In genomic region chr13:40886643-40887381, GRCm38 (mm10) we compare ENCODE assay signal across 8 mouse cellular contexts. TPM values are rescaled to one million over a fixed set of nuclear protein-coding genes. Genes with fewer than 3 reads are reported as not detected.
DNase-seq lines count a peak whose midpoint lies in the region; ATAC-seq and TF ChIP-seq lines count a peak whose summit lies in the region.

No protein-coding gene starts in this region.

- H3K27ac ChIP-seq in heart, adult 2 months = peak overlapping the region; percentile 84
- H3K27ac ChIP-seq in embryonic facial prominence, embryonic 14.5 days (replicated peaks; ENCODE audit: low read depth, low read length) = peak overlapping the region; percentile 74
- peak overlapping the region; percentile 14; the same call in 1 of the 2 replicates for H3K27ac ChIP-seq in hindbrain, embryonic 15.5 days (replicated peaks)
- no peak overlapping the region for H3K27ac ChIP-seq in lung, embryonic 15.5 days
- peak overlapping the region; percentile 16; the same call in 1 of the 2 replicates for H3K27ac ChIP-seq in stomach, embryonic 14.5 days (ENCODE audit: low read length)

- peak overlapping the region; percentile 54 for H3K4me3 ChIP-seq in heart, adult 2 months
- peak overlapping the region; percentile 38 for H3K4me3 ChIP-seq in embryonic facial prominence, embryonic 14.5 days (ENCODE audit: low read depth, low read length)
- H3K4me3 ChIP-seq in hindbrain, embryonic 15.5 days = peak overlapping the region; percentile 33
- H3K4me3 ChIP-seq in lung, embryonic 15.5 days = peak overlapping the region; percentile 31
- peak overlapping the region; percentile 33 for H3K4me3 ChIP-seq in stomach, embryonic 14.5 days (ENCODE audit: low read depth, low read length)

- DNase-seq in heart, adult 2 months = peak; percentile 29 to 46
- no peak for DNase-seq in heart, postnatal 25 days (ENCODE audit: low spot score)
- peak; percentile 58 for DNase-seq in embryonic facial prominence, embryonic 14.5 days (ENCODE audit: low spot score)
- no peak for DNase-seq in left cerebral cortex, postnatal 14 days (ENCODE audit: low spot score in 2 of 2)

- H3K9ac ChIP-seq in heart, adult 2 months (ENCODE audit: low read depth, low read length) = peak overlapping the region; percentile 58
- H3K9ac ChIP-seq in embryonic facial prominence, embryonic 14.5 days (ENCODE audit: low read depth, low read length) = peak overlapping the region; percentile 58
- peak overlapping the region; percentile 21; the same call in 1 of the 2 replicates for H3K9ac ChIP-seq in hindbrain, embryonic 15.5 days
- H3K9ac ChIP-seq in lung, embryonic 15.5 days = peak overlapping the region; percentile 22
- H3K9ac ChIP-seq in stomach, embryonic 14.5 days (replicated peaks; ENCODE audit: low read depth, low read length) = peak overlapping the region; percentile 23

- no peaks in the 10 kb centered on the region for H3K9me3 ChIP-seq in embryonic facial prominence, embryonic 14.5 days (ENCODE audit: control insufficient read depth, low read length)
- no peaks in the 10 kb centered on the region for H3K9me3 ChIP-seq in hindbrain, embryonic 15.5 days
- no peaks in the 10 kb centered on the region for H3K9me3 ChIP-seq in lung, embryonic 15.5 days
- no peaks in the 10 kb centered on the region for H3K9me3 ChIP-seq in stomach, embryonic 14.5 days (ENCODE audit: control insufficient read depth, low read depth, low read length)

- peak; percentile 83 for ATAC-seq in embryonic facial prominence, embryonic 14.5 days (ENCODE audit: low read depth)
- ATAC-seq in hindbrain, embryonic 15.5 days (ENCODE audit: low FRiP score, low read depth) = peak; percentile 48; the same call in 1 of the 2 replicates
- no peak for ATAC-seq in lung, embryonic 15.5 days (ENCODE audit: borderline replicate concordance, extremely low read depth, low FRiP score, low TSS enrichment)
- peak; percentile 65; the same call in 1 of the 2 replicates for ATAC-seq in stomach, embryonic 14.5 days (ENCODE audit: insufficient number of reproducible peaks, insufficient read depth, low FRiP score, low read depth)
- no peak for ATAC-seq in activated CD4-positive, CD25-positive, alpha-beta regulatory T cell, adult 4 months

- peak overlapping the region; percentile 70 for H3K4me2 ChIP-seq in embryonic facial prominence, embryonic 14.5 days (ENCODE audit: low read depth, low read length)
- H3K4me2 ChIP-seq in hindbrain, embryonic 15.5 days = peak overlapping the region; percentile 54
- peak overlapping the region; percentile 56 for H3K4me2 ChIP-seq in lung, embryonic 15.5 days
- peak overlapping the region; percentile 60 for H3K4me2 ChIP-seq in stomach, embryonic 14.5 days (replicated peaks; ENCODE audit: low read depth, low read length)

- TF ChIP-seq CTCF in heart, adult 2 months (IDR thresholded peaks at IDR 0.05) = no peak

- H3K79me2 ChIP-seq in heart, adult 2 months (replicated peaks; ENCODE audit: control insufficient read depth, insufficient read depth, low read length) = no peaks in the 10 kb centered on the region

- H3K4me1 ChIP-seq in heart, adult 2 months (ENCODE audit: control insufficient read depth, insufficient read depth, low read length) = peaks cover 7% of the 10 kb centered on the region
- H3K4me1 ChIP-seq in embryonic facial prominence, embryonic 14.5 days (ENCODE audit: control insufficient read depth, insufficient read depth, low read length) = peaks cover 10% of the 10 kb centered on the region; the same call in 1 of the 2 replicates
- H3K4me1 ChIP-seq in hindbrain, embryonic 15.5 days (replicated peaks) = peaks cover 33% of the 10 kb centered on the region
- H3K4me1 ChIP-seq in lung, embryonic 15.5 days = peaks cover 20% of the 10 kb centered on the region; the same call in 1 of the 2 replicates
- H3K4me1 ChIP-seq in stomach, embryonic 14.5 days (ENCODE audit: control insufficient read depth, insufficient read depth, low read length) = 0 out of 2 replicates have a peak, but pooled peaks cover 6% of the 10 kb centered on the region

- intact Hi-C loops in heart, adult 2 months (cut with DNase I) = loop anchor here (2.0 kb wide), 1 partner anchor 18 kb away; no protein-coding TSS in a partner anchor
- intact Hi-C loops in heart, postnatal 25 days (cut with DNase I) = loop anchor here (2.0 to 5.0 kb wide), 2 partner anchors 45 to 92 kb away; no protein-coding TSS in a partner anchor
- intact Hi-C loops in left cerebral cortex, postnatal 14 days (cut with DNase I) = no loop called here

- H3K36me3 ChIP-seq in heart, adult 2 months (ENCODE audit: control insufficient read depth, insufficient read depth, low read length) = no peaks in the 10 kb centered on the region
- no peaks in the 10 kb centered on the region for H3K36me3 ChIP-seq in embryonic facial prominence, embryonic 14.5 days (ENCODE audit: control insufficient read depth, insufficient read depth, low read length)
- no peaks in the 10 kb centered on the region for H3K36me3 ChIP-seq in hindbrain, embryonic 15.5 days
- no peaks in the 10 kb centered on the region for H3K36me3 ChIP-seq in lung, embryonic 15.5 days
- H3K36me3 ChIP-seq in stomach, embryonic 14.5 days (ENCODE audit: control insufficient read depth, insufficient read depth, low read length) = no peaks in the 10 kb centered on the region

- H3K27me3 ChIP-seq in heart, adult 2 months (ENCODE audit: control insufficient read depth, insufficient read depth, low read length) = no peaks in the 10 kb centered on the region
- 0 out of 2 replicates have a peak, but pooled peaks cover 10% of the 10 kb centered on the region for H3K27me3 ChIP-seq in embryonic facial prominence, embryonic 14.5 days (replicated peaks; ENCODE audit: control insufficient read depth, insufficient read depth, low read length)
- H3K27me3 ChIP-seq in hindbrain, embryonic 15.5 days = no peaks in the 10 kb centered on the region
- peaks cover 9% of the 10 kb centered on the region; the same call in 1 of the 2 replicates for H3K27me3 ChIP-seq in lung, embryonic 15.5 days
- H3K27me3 ChIP-seq in stomach, embryonic 14.5 days (ENCODE audit: control insufficient read depth, insufficient read depth, low read length) = no peaks in the 10 kb centered on the region

- no peak for TF ChIP-seq POLR2A in heart, adult 2 months (IDR thresholded peaks at IDR 0.05; ENCODE audit: insufficient read depth, low read depth, low read length)

- whole genome bisulfite sequencing in heart, adult 2 months = 4% methylated on average over 22 of the region's 22 CpGs
- under 1% methylated on average over 22 of the region's 22 CpGs for WGBS in embryonic facial prominence, embryonic 14.5 days
- WGBS in hindbrain, embryonic 15.5 days = under 1% methylated on average over 22 of the region's 22 CpGs
- 2% methylated on average over 22 of the region's 22 CpGs for WGBS in lung, embryonic 15.5 days
- 2% methylated on average over 22 of the region's 22 CpGs for WGBS in stomach, embryonic 14.5 days

- TF ChIP-seq EP300 in heart, adult 2 months (IDR thresholded peaks at IDR 0.05; ENCODE audit: insufficient read depth, low read depth, low read length) = 0 out of 2 replicates have a peak, but pooled peaks have one; percentile 8

RNA-seq across cellular contexts. Expression of gene Gcnt2, which starts 27.3 kb away (rescaled TPM):
- total RNA-seq in heart, adult 2 months (2021) = 10 to 100 TPM in 1 of 2 experiments, 1 to 10 TPM in 1; 8.5 to 10.4 TPM
- polyA plus RNA-seq in heart, adult 2 months (2012; rRNA removed) = 2.7 and 4.6 TPM in 2 replicates
- total RNA-seq in heart, postnatal 25 days (2021) = 10 to 100 TPM in 1 of 2 experiments, 1 to 10 TPM in 1; 8.3 to 11.2 TPM
- 6.0 and 6.2 TPM in 2 replicates for polyA plus RNA-seq in embryonic facial prominence, embryonic 14.5 days (2014; fragmentation: Nextera tagmentation; extraction: Ambion mirVana)
- polyA plus RNA-seq in hindbrain, embryonic 15.5 days (2015; fragmentation: Nextera tagmentation; extraction: Ambion mirVana) = 6.6 and 6.8 TPM in 2 replicates
- polyA plus RNA-seq in lung, embryonic 15.5 days (2015; fragmentation: Nextera tagmentation; extraction: Ambion mirVana) = 2.5 and 4.0 TPM in 2 replicates
- polyA plus RNA-seq in stomach, embryonic 14.5 days (2014; fragmentation: Nextera tagmentation; extraction: Ambion mirVana) = 8.3 and 8.4 TPM in 2 replicates
- under 1 TPM in 1 of 2 experiments, not detected in 1; 0.12 TPM for polyA plus RNA-seq in activated CD4-positive, CD25-positive, alpha-beta regulatory T cell, adult 4 months (2017; shearing (Covaris generic))
- 10 to 100 TPM; 10.7 to 12.9 TPM for total RNA-seq in left cerebral cortex, postnatal 14 days (2021)

Comparison
In these comparisons a context has a peak if more than half of its experiments do, and no peak if none do; other contexts are left out.
1. DNase-seq: peak in heart, adult 2 months (2 of 2) and embryonic facial prominence, embryonic 14.5 days (single experiment); none in heart, postnatal 25 days (single experiment) and left cerebral cortex, postnatal 14 days (0 of 2).
2. ATAC-seq: peak in embryonic facial prominence, embryonic 14.5 days (single experiment), hindbrain, embryonic 15.5 days (single experiment) and stomach, embryonic 14.5 days (single experiment); none in lung, embryonic 15.5 days (single experiment) and activated CD4-positive, CD25-positive, alpha-beta regulatory T cell, adult 4 months (single experiment).
3. Peak in every context shown above with its lines, with median percentiles within 50 percentile points of each other: H3K4me3 ChIP-seq, H3K9ac ChIP-seq and H3K4me2 ChIP-seq.